Mouse (Mus musculus) forebrain, embryonic 16.5 days (tissue): Measurements from ENCODE around the gene Stat4. TPM values are rescaled to one million over a fixed set of nuclear protein-coding genes. Genes with fewer than 3 reads are reported as not detected.

ENCODE experiments used
- ATAC-seq: fragments of 200-750 bp; cut with Nextera tagmentation; 2 replicates; pipeline ENCODE4 v1.8.0; 2017; ENCODE audit warnings: mild to moderate bottlenecking, moderate library complexity
- H3K27ac ChIP-seq: fragments of 300-500 bp; sonication (generic); 2 replicates; pipeline ENCODE4 v1.5.1; 2014; ENCODE audit warnings: low read length, control low read depth
- H3K27me3 ChIP-seq: fragments of 300-500 bp; sonication (generic); replicated peaks from 2 replicates; pipeline ENCODE4 v1.6.1; 2014; ENCODE audit warnings: low read length; ENCODE audit not compliant: control insufficient read depth, insufficient read depth
- H3K36me3 ChIP-seq: fragments of 300-500 bp; sonication (generic); 2 replicates; pipeline ENCODE4 v1.6.1; 2014; ENCODE audit not compliant: control insufficient read depth, insufficient read depth
- H3K4me1 ChIP-seq: fragments of 300-500 bp; sonication (generic); replicated peaks from 2 replicates; pipeline ENCODE4 v1.6.1; 2014; ENCODE audit warnings: low read length; ENCODE audit not compliant: control insufficient read depth, insufficient read depth
- H3K4me2 ChIP-seq: fragments of 300-500 bp; sonication (generic); 2 replicates; pipeline ENCODE4 v1.6.1; 2014; ENCODE audit warnings: mild to moderate bottlenecking, low read length, control low read depth
- H3K4me3 ChIP-seq: fragments of 300-500 bp; sonication (generic); replicated peaks from 2 replicates; pipeline ENCODE4 v1.5.1; 2014; ENCODE audit warnings: mild to moderate bottlenecking, low read length, control low read depth
- H3K9ac ChIP-seq: fragments of 300-500 bp; sonication (generic); replicated peaks from 2 replicates; pipeline ENCODE4 v1.6.1; 2014; ENCODE audit warnings: low read depth, low read length, control low read depth
- H3K9me3 ChIP-seq: fragments of 300-500 bp; sonication (generic); 2 replicates; pipeline ENCODE4 v1.6.1; 2016; ENCODE audit warnings: low read length; ENCODE audit not compliant: control insufficient read depth
- WGBS: fragments of 180-500 bp; shearing (Covaris S2); extraction: QIAGEN DNeasy Blood & Tissue Kit; methylation state at CpG from one replicate; pipeline ENCODE4 v1.1.7; 2014; 5-methylcytosine and 5-hydroxymethylcytosine counted together
- polyA plus RNA-seq: library from polyadenylated mRNA; unstranded; fragments of >200 nt; fragmentation: Nextera tagmentation; extraction: Ambion mirVana; gene quantifications from 2 replicates; pipeline ENCODE4 v1.2.1, GENCODE M21; 2015

Gene Stat4
- polyA plus RNA-seq, 1 experiment from 2014 or later, result 0.46 TPM

- 86% methylated on average over 4 of the region's 4 CpGs for WGBS
Measured at GRCm38 (mm10) chr1:52143191-52143590, 156.2 kb downstream of the Stat4 start.

GRCm38 (mm10) chr1:52143596-52144156, 156.7 kb downstream of the Stat4 start:
- 91% methylated on average over 7 of the region's 7 CpGs for WGBS
- no peak overlapping the region for H3K9ac ChIP-seq
- H3K4me1 ChIP-seq, result no peaks in the 10 kb centered on the region

More at GRCm38 (mm10) chr1:52143191-52143590, 156.2 kb downstream of the Stat4 start:
- H3K4me2 ChIP-seq, result no peak overlapping the region
- H3K36me3 ChIP-seq, result no peaks in the 10 kb centered on the region
- H3K27ac ChIP-seq, result no peak overlapping the region
- H3K4me3 ChIP-seq, result no peak overlapping the region
- no peaks in the 10 kb centered on the region for H3K9me3 ChIP-seq
- no peaks in the 10 kb centered on the region for H3K4me1 ChIP-seq
- H3K9ac ChIP-seq, result no peak overlapping the region
- no peaks in the 10 kb centered on the region for H3K27me3 ChIP-seq
- no peak for ATAC-seq

GRCm38 (mm10) chr1:52144907-52145306, 158.0 kb downstream of the Stat4 start:
- WGBS, result 78% methylated on average over 10 of the region's 10 CpGs
- Histone ChIP-seq H3K9ac (no peak overlapping the region), H3K9me3 (no peaks in the 10 kb centered on the region), H3K4me3 (no peak overlapping the region), H3K36me3 (no peaks in the 10 kb centered on the region), H3K27me3 (no peaks in the 10 kb centered on the region), H3K4me1 (no peaks in the 10 kb centered on the region), H3K27ac (no peak overlapping the region), H3K4me2 (no peak overlapping the region)
- ATAC-seq, result no peak

More at GRCm38 (mm10) chr1:52143596-52144156, 156.7 kb downstream of the Stat4 start:
- Histone ChIP-seq H3K4me3 (no peak overlapping the region), H3K36me3 (no peaks in the 10 kb centered on the region), H3K9me3 (no peaks in the 10 kb centered on the region), H3K27ac (no peak overlapping the region), H3K27me3 (no peaks in the 10 kb centered on the region), H3K4me2 (no peak overlapping the region)
- no peak for ATAC-seq

- Histone ChIP-seq H3K9ac (no peak overlapping the region), H3K4me2 (no peak overlapping the region), H3K4me1 (peaks cover 7% of the 10 kb centered on the region), H3K4me3 (no peak overlapping the region), H3K9me3 (no peaks in the 10 kb centered on the region), H3K27me3 (no peaks in the 10 kb centered on the region), H3K27ac (no peak overlapping the region), H3K36me3 (no peaks in the 10 kb centered on the region)
- peak; percentile 72 for ATAC-seq
- 57% methylated on average over 12 of the region's 12 CpGs for WGBS
Measured at GRCm38 (mm10) chr1:52146214-52146970, 159.4 kb downstream of the Stat4 start.

GRCm38 (mm10) chr1:52147431-52147830, 160.5 kb downstream of the Stat4 start:
- 90% methylated on average over 2 of the region's 2 CpGs for WGBS
- H3K4me1 ChIP-seq, result peaks cover 7% of the 10 kb centered on the region
- H3K9ac ChIP-seq, result no peak overlapping the region

GRCm38 (mm10) chr1:52148178-52148577, 161.2 kb downstream of the Stat4 start:
- H3K36me3 ChIP-seq, result no peaks in the 10 kb centered on the region
- WGBS, result 83% methylated on average over 7 of the region's 7 CpGs
- no peak overlapping the region for H3K27ac ChIP-seq
- no peak overlapping the region for H3K4me2 ChIP-seq
- ATAC-seq, result no peak
- H3K27me3 ChIP-seq, result no peaks in the 10 kb centered on the region
- no peak overlapping the region for H3K4me3 ChIP-seq
- H3K9me3 ChIP-seq, result no peaks in the 10 kb centered on the region
- peaks cover 7% of the 10 kb centered on the region for H3K4me1 ChIP-seq
- H3K9ac ChIP-seq, result no peak overlapping the region

More at GRCm38 (mm10) chr1:52147431-52147830, 160.5 kb downstream of the Stat4 start:
- ATAC-seq, result no peak
- H3K4me2 ChIP-seq, result no peak overlapping the region
- no peak overlapping the region for H3K27ac ChIP-seq
- H3K27me3 ChIP-seq, result no peaks in the 10 kb centered on the region
- H3K9me3 ChIP-seq, result no peaks in the 10 kb centered on the region
- no peak overlapping the region for H3K4me3 ChIP-seq
- no peaks in the 10 kb centered on the region for H3K36me3 ChIP-seq

GRCm38 (mm10) chr1:52148696-52149095, 161.7 kb downstream of the Stat4 start:
- H3K4me3 ChIP-seq, result no peak overlapping the region
- H3K9me3 ChIP-seq, result no peaks in the 10 kb centered on the region
- H3K36me3 ChIP-seq, result no peaks in the 10 kb centered on the region
- no peaks in the 10 kb centered on the region for H3K27me3 ChIP-seq
- H3K4me2 ChIP-seq, result no peak overlapping the region
- 76% methylated on average over 7 of the region's 7 CpGs for WGBS
- no peak overlapping the region for H3K9ac ChIP-seq
- peaks cover 7% of the 10 kb centered on the region for H3K4me1 ChIP-seq
- H3K27ac ChIP-seq, result no peak overlapping the region
- ATAC-seq, result no peak

- Histone ChIP-seq H3K4me2 (no peak overlapping the region), H3K36me3 (no peaks in the 10 kb centered on the region), H3K9ac (no peak overlapping the region), H3K27me3 (no peaks in the 10 kb centered on the region), H3K9me3 (no peaks in the 10 kb centered on the region), H3K4me3 (no peak overlapping the region), H3K4me1 (peaks cover 7% of the 10 kb centered on the region), H3K27ac (no peak overlapping the region)
- 46% methylated on average over 9 of the region's 9 CpGs for WGBS
- peak; percentile 73 for ATAC-seq
Measured at GRCm38 (mm10) chr1:52149934-52150346, 163.0 kb downstream of the Stat4 start.

GRCm38 (mm10) chr1:52150676-52151075, 163.7 kb downstream of the Stat4 start:
- Histone ChIP-seq H3K27me3 (no peaks in the 10 kb centered on the region), H3K4me2 (no peak overlapping the region), H3K9me3 (no peaks in the 10 kb centered on the region), H3K36me3 (no peaks in the 10 kb centered on the region), H3K4me3 (no peak overlapping the region), H3K27ac (no peak overlapping the region), H3K4me1 (peaks cover 7% of the 10 kb centered on the region), H3K9ac (no peak overlapping the region)
- peak; percentile 34 for ATAC-seq
- 63% methylated on average over 11 of the region's 11 CpGs for WGBS
